Mouse (Mus musculus) hindbrain, embryonic 12.5 days (tissue): ENCODE measurements around the gene 1600002K03Rik. TPM values are rescaled to one million over a fixed set of nuclear protein-coding genes. Genes with fewer than 3 reads are reported as not detected.

Experiments used
- ATAC-seq: fragments of 200-750 bp; cut with Nextera tagmentation; 2 replicates; pipeline ENCODE4 v1.8.0; 2017; ENCODE audit warnings: moderate TSS enrichment; ENCODE audit not compliant: low FRiP score
- H3K27ac ChIP-seq: fragments of 300-500 bp; sonication (generic); 2 replicates; pipeline ENCODE4 v1.5.1; 2016; ENCODE audit warnings: mild to moderate bottlenecking
- H3K27me3 ChIP-seq: fragments of 300-500 bp; sonication (generic); 2 replicates; pipeline ENCODE4 v1.6.1; 2016; ENCODE audit warnings: mild to moderate bottlenecking
- H3K36me3 ChIP-seq: fragments of 300-500 bp; sonication (generic); 2 replicates; pipeline ENCODE4 v1.6.1; 2016; ENCODE audit warnings: mild to moderate bottlenecking
- H3K4me1 ChIP-seq: fragments of 300-500 bp; sonication (generic); 2 replicates; pipeline ENCODE4 v1.6.1; 2016
- H3K4me2 ChIP-seq: fragments of 300-500 bp; sonication (generic); replicated peaks from 2 replicates; pipeline ENCODE4 v1.6.1; 2016; ENCODE audit warnings: mild to moderate bottlenecking
- H3K4me3 ChIP-seq: fragments of 300-500 bp; sonication (generic); 2 replicates; pipeline ENCODE4 v1.5.1; 2016; ENCODE audit warnings: mild to moderate bottlenecking
- H3K9ac ChIP-seq: fragments of 300-500 bp; sonication (generic); 2 replicates; pipeline ENCODE4 v1.6.1; 2016; ENCODE audit warnings: mild to moderate bottlenecking, moderate library complexity
- H3K9me3 ChIP-seq: fragments of 300-500 bp; sonication (generic); replicated peaks from 2 replicates; pipeline ENCODE4 v1.6.1; 2016; ENCODE audit warnings: mild to moderate bottlenecking
- WGBS: fragments of 180-500 bp; shearing (Covaris S2); methylation state at CpG from one replicate; pipeline ENCODE4 v1.1.7; 2016; 5-methylcytosine and 5-hydroxymethylcytosine counted together
- polyA plus RNA-seq: library from polyadenylated mRNA; unstranded; fragments of >200 nt; fragmentation: Nextera tagmentation; extraction: Ambion mirVana; gene quantifications from 2 replicates; pipeline ENCODE4 v1.2.1, GENCODE M21; 2016

The 1600002K03Rik gene
- 12.0 and 13.3 TPM in 2 replicates for polyA plus RNA-seq

GRCm38 (mm10) chr10:80172527-80173292, at the start of gene 1600002K03Rik:
Gene 1600002K03Rik, plus strand, starts transcription at chr10:80172944.
- H3K4me2 ChIP-seq = peak within 1 kb of the TSS; percentile 65
- H3K27ac ChIP-seq = peak within 1 kb of the TSS; percentile 89
- H3K9ac ChIP-seq = peak within 1 kb of the TSS; percentile 64
- no peaks in the 10 kb centered on the region for H3K27me3 ChIP-seq
- ATAC-seq = peak; percentile 74
- peak within 1 kb of the TSS; percentile 46 for H3K4me3 ChIP-seq
- no peaks in the 10 kb centered on the region for H3K9me3 ChIP-seq
- H3K36me3 ChIP-seq = peaks cover 32% of the 10 kb centered on the region
- 8% methylated on average over 35 of the region's 35 CpGs for WGBS
- H3K4me1 ChIP-seq = peaks cover 51% of the 10 kb centered on the region

- Histone ChIP-seq H3K4me1 (peaks cover 9% of the 10 kb centered on the region), H3K36me3 (peaks cover 84% of the 10 kb centered on the region), H3K9ac (no peak overlapping the region), H3K4me3 (no peak overlapping the region), H3K9me3 (no peaks in the 10 kb centered on the region), H3K4me2 (no peak overlapping the region), H3K27ac (no peak overlapping the region), H3K27me3 (no peaks in the 10 kb centered on the region)
- ATAC-seq = no peak
- 92% methylated on average over 9 of the region's 9 CpGs for WGBS
These were observed 48.7 kb upstream of the 1600002K03Rik start for GRCm38 (mm10) chr10:80123932-80124562.

- no peak overlapping the region for H3K4me2 ChIP-seq
- H3K4me3 ChIP-seq = no peak overlapping the region
- no peak for ATAC-seq
- no peak overlapping the region; the same call in 1 of the 2 replicates for H3K27ac ChIP-seq
- no peaks in the 10 kb centered on the region for H3K9me3 ChIP-seq
- peaks cover 9% of the 10 kb centered on the region; the same call in 1 of the 2 replicates for H3K27me3 ChIP-seq
- 0 out of 2 replicates have a peak overlapping the region, but pooled peaks have one; percentile 20 for H3K9ac ChIP-seq
- 95% methylated on average over 8 of the region's 8 CpGs for WGBS
- peaks cover 16% of the 10 kb centered on the region for H3K4me1 ChIP-seq
- H3K36me3 ChIP-seq = peaks cover 91% of the 10 kb centered on the region
These were observed 44.8 kb upstream of the 1600002K03Rik start for GRCm38 (mm10) chr10:80127920-80128319.

- H3K4me2 ChIP-seq = no peak overlapping the region
- no peak for ATAC-seq
- peaks cover 16% of the 10 kb centered on the region for H3K4me1 ChIP-seq
- 94% methylated on average over 9 of the region's 9 CpGs for WGBS
- peaks cover 93% of the 10 kb centered on the region for H3K36me3 ChIP-seq
- H3K9ac ChIP-seq = 0 out of 2 replicates have a peak overlapping the region, but pooled peaks have one; percentile 8
- H3K4me3 ChIP-seq = no peak overlapping the region
- H3K27ac ChIP-seq = no peak overlapping the region
- H3K9me3 ChIP-seq = no peaks in the 10 kb centered on the region
- H3K27me3 ChIP-seq = peaks cover 16% of the 10 kb centered on the region; the same call in 1 of the 2 replicates
These were observed 42.9 kb upstream of the 1600002K03Rik start for GRCm38 (mm10) chr10:80129846-80130245.

GRCm38 (mm10) chr10:80130403-80131031, 42.2 kb upstream of the 1600002K03Rik start:
- ATAC-seq = no peak
- H3K9me3 ChIP-seq = no peaks in the 10 kb centered on the region
- H3K4me1 ChIP-seq = peaks cover 16% of the 10 kb centered on the region
- H3K27ac ChIP-seq = no peak overlapping the region
- 87% methylated on average over 18 of the region's 18 CpGs for WGBS
- H3K36me3 ChIP-seq = peaks cover 93% of the 10 kb centered on the region
- no peak overlapping the region for H3K4me3 ChIP-seq
- H3K9ac ChIP-seq = no peak overlapping the region
- H3K4me2 ChIP-seq = no peak overlapping the region
- H3K27me3 ChIP-seq = peaks cover 23% of the 10 kb centered on the region

GRCm38 (mm10) chr10:80131316-80131951, 41.3 kb upstream of the 1600002K03Rik start:
- WGBS = 13% methylated on average over 55 of the region's 55 CpGs

GRCm38 (mm10) chr10:80131952-80132350, 40.8 kb upstream of the 1600002K03Rik start:
- Histone ChIP-seq H3K9me3 (no peaks in the 10 kb centered on the region), H3K4me1 (peaks cover 25% of the 10 kb centered on the region), H3K9ac (peak overlapping the region; percentile 15; the same call in 1 of the 2 replicates), H3K27me3 (peaks cover 37% of the 10 kb centered on the region), H3K4me3 (peak overlapping the region; percentile 16; the same call in 1 of the 2 replicates), H3K36me3 (peaks cover 91% of the 10 kb centered on the region), H3K27ac (no peak overlapping the region), H3K4me2 (peak overlapping the region; percentile 38)
- no peak for ATAC-seq
- 28% methylated on average over 27 of the region's 27 CpGs for WGBS

More at GRCm38 (mm10) chr10:80131316-80131951, 41.3 kb upstream of the 1600002K03Rik start:
- Histone ChIP-seq H3K9ac (peak overlapping the region; percentile 15; the same call in 1 of the 2 replicates), H3K36me3 (peaks cover 93% of the 10 kb centered on the region), H3K27ac (no peak overlapping the region), H3K27me3 (peaks cover 32% of the 10 kb centered on the region), H3K4me3 (peak overlapping the region; percentile 16), H3K9me3 (no peaks in the 10 kb centered on the region), H3K4me1 (peaks cover 20% of the 10 kb centered on the region), H3K4me2 (peak overlapping the region; percentile 38)
- 0 out of 2 replicates have a peak, but pooled peaks have one; percentile 38 for ATAC-seq

GRCm38 (mm10) chr10:80133226-80133849, 39.4 kb upstream of the 1600002K03Rik start:
- Histone ChIP-seq H3K4me1 (peaks cover 39% of the 10 kb centered on the region), H3K27me3 (peaks cover 43% of the 10 kb centered on the region), H3K4me2 (no peak overlapping the region), H3K9ac (no peak overlapping the region), H3K4me3 (no peak overlapping the region), H3K9me3 (no peaks in the 10 kb centered on the region), H3K27ac (no peak overlapping the region), H3K36me3 (peaks cover 77% of the 10 kb centered on the region)
- WGBS = 80% methylated on average over 8 of the region's 8 CpGs
- ATAC-seq = no peak

GRCm38 (mm10) chr10:80134421-80134820, 38.3 kb upstream of the 1600002K03Rik start:
- peaks cover 43% of the 10 kb centered on the region for H3K27me3 ChIP-seq
- no peak overlapping the region for H3K27ac ChIP-seq
- H3K4me2 ChIP-seq = no peak overlapping the region
- 89% methylated on average over 9 of the region's 9 CpGs for WGBS
- H3K9ac ChIP-seq = no peak overlapping the region
- peaks cover 66% of the 10 kb centered on the region for H3K36me3 ChIP-seq
- H3K9me3 ChIP-seq = no peaks in the 10 kb centered on the region
- no peak for ATAC-seq
- peaks cover 46% of the 10 kb centered on the region for H3K4me1 ChIP-seq
- H3K4me3 ChIP-seq = no peak overlapping the region; the same call in 1 of the 2 replicates

- Histone ChIP-seq H3K4me1 (peaks cover 48% of the 10 kb centered on the region), H3K36me3 (peaks cover 59% of the 10 kb centered on the region), H3K9ac (no peak overlapping the region)
These were observed 37.6 kb upstream of the 1600002K03Rik start for GRCm38 (mm10) chr10:80135161-80135560.

GRCm38 (mm10) chr10:80135641-80136040, 37.1 kb upstream of the 1600002K03Rik start:
- Histone ChIP-seq H3K4me2 (no peak overlapping the region), H3K9me3 (no peaks in the 10 kb centered on the region), H3K4me3 (no peak overlapping the region), H3K9ac (no peak overlapping the region), H3K36me3 (peaks cover 54% of the 10 kb centered on the region), H3K27me3 (peaks cover 43% of the 10 kb centered on the region), H3K4me1 (peaks cover 48% of the 10 kb centered on the region), H3K27ac (no peak overlapping the region)
- no peak for ATAC-seq
- WGBS = 86% methylated on average over 1 of the region's 1 CpGs

More at GRCm38 (mm10) chr10:80135161-80135560, 37.6 kb upstream of the 1600002K03Rik start:
- peaks cover 43% of the 10 kb centered on the region for H3K27me3 ChIP-seq
- no peak overlapping the region for H3K4me2 ChIP-seq
- 90% methylated on average over 10 of the region's 10 CpGs for WGBS
- H3K4me3 ChIP-seq = no peak overlapping the region
- H3K27ac ChIP-seq = no peak overlapping the region
- ATAC-seq = no peak
- H3K9me3 ChIP-seq = no peaks in the 10 kb centered on the region
